ENCODE assay signal across 9 mouse cellular contexts in genomic region chr7:56419253-56419844, GRCm38 (mm10).
A peak's percentile ranks its signal among the peaks of the same experiment; 100 is the strongest.
DNase-seq lines count a peak whose midpoint lies in the region; ATAC-seq and TF ChIP-seq lines count a peak whose summit lies in the region.
"Had no signal": no experiment of that assay in that cellular context is flagged by ENCODE, and none has a peak within 500 bp of the region (broad histone marks: within the 10 kb centered on the region; RNA-seq: fewer than 3 reads in every experiment).

No protein-coding gene starts in this region.

- no peak overlapping the region for H3K4me2 ChIP-seq in midbrain, embryonic 13.5 days (replicated peaks)
- H3K4me2 ChIP-seq in midbrain, embryonic 11.5 days, result no peak overlapping the region

- H3K27me3 ChIP-seq in midbrain, embryonic 13.5 days, result no peaks in the 10 kb centered on the region
- no peaks in the 10 kb centered on the region for H3K27me3 ChIP-seq in midbrain, embryonic 11.5 days (ENCODE audit: control insufficient read depth, insufficient read depth, low read length)

- intact Hi-C loops in gastrocnemius, adult 2 months (cut with DNase I), result no loop called here

- TF ChIP-seq CTCF in gastrocnemius, adult 2 months (IDR thresholded peaks at IDR 0.05), result no peak

- H3K4me3 ChIP-seq in midbrain, embryonic 13.5 days (replicated peaks), result no peak overlapping the region
- no peak overlapping the region for H3K4me3 ChIP-seq in midbrain, embryonic 11.5 days (ENCODE audit: low read depth, low read length)
- no peak overlapping the region for H3K4me3 ChIP-seq in gastrocnemius, adult 2 months
- H3K4me3 ChIP-seq: erythroblast, embryonic 14.5 days had no signal

- no peak overlapping the region for H3K9ac ChIP-seq in midbrain, embryonic 13.5 days (replicated peaks)
- no peak overlapping the region for H3K9ac ChIP-seq in midbrain, embryonic 11.5 days (ENCODE audit: low read length)

- peaks cover 2% of the 10 kb centered on the region; the same call in 1 of the 2 replicates for H3K9me3 ChIP-seq in midbrain, embryonic 13.5 days
- H3K9me3 ChIP-seq in midbrain, embryonic 11.5 days (ENCODE audit: control insufficient read depth, low read length), result no peaks in the 10 kb centered on the region

- DNase-seq in midbrain, embryonic 11.5 days (ENCODE audit: low spot score, missing footprints), result no peak
- peak; percentile 66 for DNase-seq in gastrocnemius, adult 2 months
- DNase-seq in kidney, postnatal 25 days, result peak; percentile 5 to 58
- peak; percentile 30 for DNase-seq in lung, postnatal 36 days
- DNase-seq in cerebellum, adult 11-12 months, result no peak
- DNase-seq in retina, embryonic 14.5 days (ENCODE audit: low spot score), result no peak
- DNase-seq in natural killer cell, adult 2 months (ENCODE audit: low spot score in 2 of 2), result no peak

- WGBS in midbrain, embryonic 13.5 days, result 41% methylated on average over 5 of the region's 5 CpGs
- 40% methylated on average over 5 of the region's 5 CpGs for WGBS in midbrain, embryonic 11.5 days

- no peaks in the 10 kb centered on the region for H3K36me3 ChIP-seq in midbrain, embryonic 13.5 days
- no peaks in the 10 kb centered on the region for H3K36me3 ChIP-seq in midbrain, embryonic 11.5 days (ENCODE audit: control insufficient read depth, insufficient read depth, low read length)

- H3K4me1 ChIP-seq in midbrain, embryonic 13.5 days (replicated peaks), result 0 out of 2 replicates have a peak, but pooled peaks cover 6% of the 10 kb centered on the region
- H3K4me1 ChIP-seq in midbrain, embryonic 11.5 days (ENCODE audit: control insufficient read depth, insufficient read depth, low read length), result no peaks in the 10 kb centered on the region

- ATAC-seq in midbrain, embryonic 13.5 days, result 0 out of 2 replicates have a peak, but pooled peaks have one; percentile 25
- no peak for ATAC-seq in midbrain, embryonic 11.5 days (ENCODE audit: low FRiP score)

- no peak overlapping the region for H3K27ac ChIP-seq in midbrain, embryonic 13.5 days
- H3K27ac ChIP-seq in midbrain, embryonic 11.5 days (ENCODE audit: low read depth, low read length), result no peak overlapping the region
- no peak overlapping the region for H3K27ac ChIP-seq in gastrocnemius, adult 2 months

Comparison
In these comparisons a context has a peak if more than half of its experiments do, and no peak if none do; other contexts are left out.
1. DNase-seq: peak in gastrocnemius, adult 2 months (single experiment), kidney, postnatal 25 days (2 of 2) and lung, postnatal 36 days (single experiment); none in midbrain, embryonic 11.5 days (single experiment), cerebellum, adult 11-12 months (single experiment), retina, embryonic 14.5 days (single experiment) and natural killer cell, adult 2 months (0 of 2).